Mouse (Mus musculus) cerebellum, adult 8-10 months (tissue): Measurements from ENCODE around the gene Mef2a.

Experiments
- DNase-seq: peaks from one replicate; pipeline ENCODE4 v3.0.0; 2022

Mef2a gene

DNA sequence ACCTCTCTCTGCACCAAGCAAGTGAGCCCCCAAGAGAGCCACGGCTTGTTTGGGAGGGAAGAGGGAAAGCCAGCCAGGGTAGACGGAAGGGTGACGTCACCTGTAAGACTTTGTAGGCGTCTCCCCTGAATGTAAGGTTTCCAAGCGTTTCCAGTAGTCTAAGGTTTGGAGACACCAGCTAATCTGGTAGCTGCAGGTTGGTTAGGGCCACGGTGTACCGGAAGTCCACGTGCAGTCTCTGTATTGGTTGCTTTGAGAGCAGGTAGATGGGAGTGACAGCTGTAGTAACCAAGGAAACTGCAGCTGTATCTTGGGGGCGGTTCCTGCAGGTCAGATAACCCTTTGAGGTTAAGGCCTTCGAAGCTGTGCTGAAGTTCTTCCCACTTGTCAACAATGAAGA lies 166.2 kb downstream of the Mef2a start:
- no peak for DNase-seq

DNA sequence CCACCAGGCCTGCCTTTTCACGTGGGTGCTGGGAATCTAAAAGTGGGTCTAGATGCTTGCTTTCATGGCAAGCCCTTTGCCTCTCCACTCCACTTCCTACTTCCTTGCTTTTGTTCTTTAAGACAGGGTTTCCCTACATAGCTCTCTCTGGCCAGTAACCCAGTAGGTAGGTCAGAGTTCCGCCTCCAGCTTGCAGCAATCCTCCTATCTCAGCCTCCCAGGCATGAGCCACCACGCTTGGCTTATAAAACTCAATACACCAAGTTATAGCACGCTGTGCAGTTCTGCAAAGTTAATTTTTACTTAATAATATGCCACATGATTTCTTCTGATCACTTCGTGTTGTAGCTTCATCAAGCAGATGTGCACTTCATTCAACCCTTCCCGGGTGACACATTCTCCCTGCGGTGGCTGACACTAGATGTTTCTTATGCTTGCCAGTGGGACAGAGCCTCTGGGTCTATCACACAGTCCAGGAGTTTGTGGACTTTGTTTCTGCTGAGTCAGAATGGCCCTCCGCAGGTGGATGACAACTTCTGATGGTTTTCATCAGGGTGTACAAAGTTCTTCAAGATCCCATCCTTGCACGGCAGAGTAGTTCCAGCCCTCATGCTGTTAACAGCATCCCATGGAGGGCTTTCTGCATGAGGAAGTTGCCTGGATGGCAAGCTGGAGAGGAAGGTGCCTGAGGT lies 166.8 kb downstream of the Mef2a start:
- no peak for DNase-seq

DNA sequence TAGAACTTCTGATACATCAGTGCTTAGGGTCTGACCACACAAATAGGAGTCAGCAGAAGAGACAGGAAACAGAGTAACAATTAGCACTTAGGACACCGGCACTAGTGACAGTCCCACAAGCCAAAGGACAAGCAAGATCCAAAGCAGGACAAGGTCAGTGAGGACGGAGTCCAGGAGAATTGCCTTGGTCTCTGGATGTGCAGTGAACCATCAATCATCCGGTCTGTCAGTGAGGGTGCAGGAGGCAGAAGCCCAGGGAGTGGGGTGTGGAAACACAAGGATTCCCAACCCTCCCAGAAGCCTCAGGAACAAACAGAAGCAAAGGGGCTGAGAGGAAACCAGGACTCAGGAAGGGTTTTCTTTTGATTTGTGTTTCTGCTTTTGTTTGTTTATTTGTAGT lies 169.0 kb downstream of the Mef2a start:
- DNase-seq, result no peak

DNA sequence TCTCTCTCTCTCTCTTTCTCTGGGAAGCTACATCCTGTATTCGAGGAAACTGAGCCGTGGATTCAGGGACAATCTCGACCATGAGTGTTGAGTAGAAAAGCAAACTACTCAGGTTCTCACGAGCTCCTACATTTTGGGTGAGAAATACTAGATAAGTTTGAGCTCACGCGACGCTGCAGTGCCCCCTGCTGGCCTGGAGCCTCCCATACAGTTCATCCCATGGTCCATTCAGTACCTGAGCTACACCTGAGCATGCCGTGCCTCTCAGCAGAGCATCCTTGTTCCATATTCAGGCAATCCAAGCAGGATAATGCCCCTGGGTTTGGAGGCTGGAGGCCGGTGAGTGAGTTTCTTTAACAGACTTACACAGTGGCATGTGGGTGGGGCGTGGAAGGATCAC lies 173.2 kb downstream of the Mef2a start:
- peak; percentile 66 for DNase-seq

DNA sequence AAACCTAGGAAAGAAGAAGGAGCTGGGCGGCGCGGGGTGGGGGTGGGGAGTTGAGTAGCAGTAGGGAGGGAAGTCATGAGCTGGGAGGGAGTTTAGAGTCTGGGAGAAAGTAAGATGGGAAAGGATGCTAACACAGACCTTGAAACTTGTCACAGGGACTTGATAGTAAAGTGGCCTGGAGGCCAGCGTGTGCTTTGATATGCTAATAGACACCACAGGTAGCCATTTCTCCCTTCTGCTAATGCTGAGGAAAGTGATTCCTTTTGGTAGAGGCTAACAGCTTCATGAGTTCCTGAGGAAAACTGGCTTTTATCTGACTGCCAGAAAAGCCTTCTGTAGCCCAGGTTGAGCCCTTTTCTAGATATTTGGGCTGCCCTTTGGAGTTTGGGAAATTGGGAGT lies 188.9 kb downstream of the Mef2a start:
- DNase-seq, result no peak
